In the genomic region with DNA sequence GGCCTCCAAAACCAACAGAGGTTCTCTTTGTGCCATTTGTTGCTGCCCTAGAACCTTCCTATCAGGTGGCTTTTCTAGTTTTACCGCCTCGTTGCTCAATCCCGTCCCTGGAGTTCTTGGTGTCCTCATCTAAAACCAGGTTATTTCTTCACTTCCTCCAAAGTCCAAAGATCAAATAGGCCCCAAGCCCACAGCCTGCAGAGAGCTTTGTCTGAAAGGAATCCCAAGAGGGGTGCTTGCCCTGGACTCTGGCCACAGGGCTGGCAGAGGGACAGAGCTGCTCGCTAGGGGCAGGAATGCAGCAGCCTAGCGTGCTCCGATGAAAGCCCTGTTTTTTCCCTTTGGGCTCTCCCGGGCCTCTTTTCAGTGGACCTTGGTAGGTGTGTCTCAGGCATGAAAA, we compare ENCODE assay signal across 1 mouse cellular context.
TF ChIP-seq lines count a peak whose summit lies in the region.

No protein-coding gene starts in this region.

TF ChIP-seq in MEL, 35 proteins besides CTCF, POLR2A, EP300 and RAD21:
- TF ChIP-seq GATA1 (IDR thresholded peaks at IDR 0.05; ENCODE audit: low read depth, low read length) (no peak), TCF12 (IDR thresholded peaks at IDR 0.05; ENCODE audit: low read depth, low read length) (no peak), RCOR1 (IDR thresholded peaks at IDR 0.05; ENCODE audit: low read depth, low read length) (no peak), ZNF384 (IDR thresholded peaks at IDR 0.05; ENCODE audit: low read depth, low read length) (no peak), E2F4 (IDR thresholded peaks at IDR 0.05; ENCODE audit: borderline replicate concordance, low read depth, low read length) (no peak), MAZ (IDR thresholded peaks at IDR 0.05; ENCODE audit: low read depth, low read length) (no peak), ZC3H11A (IDR thresholded peaks at IDR 0.05; ENCODE audit: low read depth, low read length) (no peak), KAT2A (conservative IDR thresholded peaks at IDR 0.05; ENCODE audit: low read depth, low read length) (no peak), MAFK (IDR thresholded peaks at IDR 0.05; ENCODE audit: borderline replicate concordance, low read depth, low read length) (no peak), GABPA (IDR thresholded peaks at IDR 0.05; ENCODE audit: low read depth, low read length) (no peak), HCFC1 (IDR thresholded peaks at IDR 0.05; ENCODE audit: low read depth, low read length) (no peak), MEF2A (IDR thresholded peaks at IDR 0.05; ENCODE audit: extremely low read depth, insufficient replicate concordance, low read depth, low read length, poor library complexity, severe bottlenecking) (no peak), USF2 (IDR thresholded peaks at IDR 0.05; ENCODE audit: borderline replicate concordance in 1 of 2, insufficient read depth in 1 of 2, low read depth in 1 of 2, low read length in 2 of 2) (no peak), ZMIZ1 (IDR thresholded peaks at IDR 0.05; ENCODE audit: low read depth, low read length) (no peak), TAL1 (IDR thresholded peaks at IDR 0.05; ENCODE audit: low read length) (no peak), POLR2AphosphoS2 (IDR thresholded peaks at IDR 0.05; ENCODE audit: low read length) (no peak), MAX (IDR thresholded peaks at IDR 0.05; ENCODE audit: low read length) (no peak), SIN3A (IDR thresholded peaks at IDR 0.05; ENCODE audit: low read length) (no peak)
